In genomic region chr12:102660906-102661651, GRCm38 (mm10) we compare ENCODE assay signal across 17 mouse cellular contexts. TPM values are rescaled to one million over a fixed set of nuclear protein-coding genes. Genes with fewer than 3 reads are reported as not detected.
A peak's percentile ranks its signal among the peaks of the same experiment; 100 is the strongest.
DNase-seq lines count a peak whose midpoint lies in the region; ATAC-seq and TF ChIP-seq lines count a peak whose summit lies in the region.
"Had no signal": no experiment of that assay in that cellular context is flagged by ENCODE, and none has a peak within 500 bp of the region (broad histone marks: within the 10 kb centered on the region; RNA-seq: fewer than 3 reads in every experiment).

No protein-coding gene starts in this region.

- no peak for DNase-seq in forebrain, embryonic 10.5 days (ENCODE audit: extremely low spot score, low spot score)
- no peak for DNase-seq in forebrain, postnatal 0 days
- DNase-seq in hindbrain, postnatal 0 days (ENCODE audit: low spot score), result no peak
- no peak for DNase-seq in hindbrain, embryonic 11.5 days (ENCODE audit: low spot score)
- peak; percentile 72 to 84 for DNase-seq in cerebellum, postnatal 14 days
- DNase-seq in stomach, postnatal 0 days (ENCODE audit: low spot score), result no peak
- DNase-seq in kidney, adult 18-20 months, result no peak
- DNase-seq: adrenal gland, adult 2 months; kidney, adult 11 months; kidney, postnatal 10 days; lung, adult 2 months; lung, postnatal 36 days; right cerebral cortex, postnatal 25 days; thymus, postnatal 4 days had no signal

- no peak overlapping the region for H3K9ac ChIP-seq in forebrain, postnatal 0 days
- no peak overlapping the region for H3K9ac ChIP-seq in hindbrain, postnatal 0 days (replicated peaks; ENCODE audit: low read length)
- no peak overlapping the region for H3K9ac ChIP-seq in hindbrain, embryonic 11.5 days (ENCODE audit: low read depth, low read length)
- no peak overlapping the region for H3K9ac ChIP-seq in stomach, postnatal 0 days (ENCODE audit: low read length)
- no peak overlapping the region for H3K9ac ChIP-seq in intestine, embryonic 16.5 days (ENCODE audit: low read depth, low read length)
- H3K9ac ChIP-seq: heart, embryonic 13.5 days had no signal

- no peak overlapping the region for H3K4me3 ChIP-seq in forebrain, embryonic 10.5 days
- no peak overlapping the region for H3K4me3 ChIP-seq in forebrain, postnatal 0 days (ENCODE audit: low read depth, low read length)
- no peak overlapping the region for H3K4me3 ChIP-seq in hindbrain, postnatal 0 days (ENCODE audit: low read length)
- H3K4me3 ChIP-seq in hindbrain, embryonic 11.5 days (ENCODE audit: low read depth, low read length), result no peak overlapping the region
- no peak overlapping the region for H3K4me3 ChIP-seq in stomach, postnatal 0 days (ENCODE audit: low read depth, low read length)
- no peak overlapping the region for H3K4me3 ChIP-seq in intestine, embryonic 16.5 days (ENCODE audit: low read length)
- H3K4me3 ChIP-seq: embryonic facial prominence, embryonic 13.5 days; heart, embryonic 13.5 days had no signal

- H3K36me3 ChIP-seq in forebrain, embryonic 10.5 days (replicated peaks), result no peaks in the 10 kb centered on the region
- no peaks in the 10 kb centered on the region for H3K36me3 ChIP-seq in forebrain, postnatal 0 days (ENCODE audit: insufficient read depth)
- H3K36me3 ChIP-seq in hindbrain, postnatal 0 days (ENCODE audit: insufficient read depth, low read length), result no peaks in the 10 kb centered on the region
- no peaks in the 10 kb centered on the region for H3K36me3 ChIP-seq in hindbrain, embryonic 11.5 days (ENCODE audit: control insufficient read depth, insufficient read depth, low read length)
- H3K36me3 ChIP-seq in stomach, postnatal 0 days (ENCODE audit: control insufficient read depth, insufficient read depth, low read length), result no peaks in the 10 kb centered on the region
- H3K36me3 ChIP-seq in intestine, embryonic 16.5 days (ENCODE audit: control insufficient read depth, insufficient read depth, low read length), result no peaks in the 10 kb centered on the region
- H3K36me3 ChIP-seq: heart, embryonic 13.5 days had no signal

- H3K4me1 ChIP-seq in forebrain, embryonic 10.5 days, result peaks cover 5% of the 10 kb centered on the region; the same call in 1 of the 2 replicates
- H3K4me1 ChIP-seq in forebrain, postnatal 0 days (ENCODE audit: insufficient read depth), result no peaks in the 10 kb centered on the region
- 0 out of 2 replicates have a peak, but pooled peaks cover 6% of the 10 kb centered on the region for H3K4me1 ChIP-seq in hindbrain, postnatal 0 days (ENCODE audit: insufficient read depth, low read length)
- H3K4me1 ChIP-seq in hindbrain, embryonic 11.5 days (replicated peaks; ENCODE audit: control insufficient read depth, insufficient read depth, low read length), result no peaks in the 10 kb centered on the region
- no peaks in the 10 kb centered on the region for H3K4me1 ChIP-seq in stomach, postnatal 0 days (replicated peaks; ENCODE audit: control insufficient read depth, insufficient read depth)
- H3K4me1 ChIP-seq in intestine, embryonic 16.5 days (ENCODE audit: control insufficient read depth, insufficient read depth, low read length), result peaks cover 12% of the 10 kb centered on the region

- H3K27ac ChIP-seq in forebrain, embryonic 10.5 days, result 0 out of 2 replicates have a peak overlapping the region, but pooled peaks have one; percentile 20
- no peak overlapping the region for H3K27ac ChIP-seq in forebrain, postnatal 0 days (ENCODE audit: low read depth, low read length)
- H3K27ac ChIP-seq in hindbrain, postnatal 0 days, result peak overlapping the region; percentile 21; the same call in 1 of the 2 replicates
- H3K27ac ChIP-seq in hindbrain, embryonic 11.5 days (ENCODE audit: low read depth, low read length), result no peak overlapping the region
- H3K27ac ChIP-seq in stomach, postnatal 0 days (replicated peaks), result peak overlapping the region; percentile 73
- H3K27ac ChIP-seq in intestine, embryonic 16.5 days (ENCODE audit: low read length), result no peak overlapping the region
- H3K27ac ChIP-seq: embryonic facial prominence, embryonic 13.5 days; heart, embryonic 13.5 days had no signal

- TF ChIP-seq EP300 in stomach, postnatal 0 days (optimal IDR thresholded peaks at IDR 0.05), result no peak

- no peak overlapping the region for H3K4me2 ChIP-seq in forebrain, postnatal 0 days (ENCODE audit: low read depth)
- no peak overlapping the region for H3K4me2 ChIP-seq in hindbrain, postnatal 0 days (ENCODE audit: low read depth, low read length)
- no peak overlapping the region for H3K4me2 ChIP-seq in hindbrain, embryonic 11.5 days (replicated peaks; ENCODE audit: low read depth, low read length)
- no peak overlapping the region for H3K4me2 ChIP-seq in stomach, postnatal 0 days (replicated peaks; ENCODE audit: low read depth)
- no peak overlapping the region for H3K4me2 ChIP-seq in intestine, embryonic 16.5 days (ENCODE audit: low read depth, low read length)
- H3K4me2 ChIP-seq: embryonic facial prominence, embryonic 13.5 days; heart, embryonic 13.5 days had no signal

- WGBS in forebrain, embryonic 10.5 days, result 87% methylated on average over 8 of the region's 8 CpGs
- 89% methylated on average over 8 of the region's 8 CpGs for WGBS in forebrain, postnatal 0 days
- WGBS in hindbrain, postnatal 0 days, result 83% methylated on average over 8 of the region's 8 CpGs
- 92% methylated on average over 8 of the region's 8 CpGs for WGBS in hindbrain, embryonic 11.5 days
- WGBS in stomach, postnatal 0 days, result 88% methylated on average over 8 of the region's 8 CpGs
- 91% methylated on average over 8 of the region's 8 CpGs for WGBS in intestine, embryonic 16.5 days

- no peaks in the 10 kb centered on the region; the same call in 1 of the 2 replicates for H3K9me3 ChIP-seq in forebrain, embryonic 10.5 days
- H3K9me3 ChIP-seq in forebrain, postnatal 0 days (ENCODE audit: low read length), result no peaks in the 10 kb centered on the region
- no peaks in the 10 kb centered on the region for H3K9me3 ChIP-seq in hindbrain, postnatal 0 days (ENCODE audit: low read length)
- no peaks in the 10 kb centered on the region for H3K9me3 ChIP-seq in hindbrain, embryonic 11.5 days (ENCODE audit: control insufficient read depth, low read length)
- H3K9me3 ChIP-seq in stomach, postnatal 0 days (ENCODE audit: control insufficient read depth, low read length), result no peaks in the 10 kb centered on the region
- H3K9me3 ChIP-seq in intestine, embryonic 16.5 days (ENCODE audit: control insufficient read depth, low read length), result peaks cover 3% of the 10 kb centered on the region; the same call in 1 of the 2 replicates
- H3K9me3 ChIP-seq: embryonic facial prominence, embryonic 13.5 days; heart, embryonic 13.5 days had no signal

- no peak for TF ChIP-seq CTCF in forebrain, postnatal 0 days (IDR thresholded peaks at IDR 0.05; ENCODE audit: low read depth)
- no peak for TF ChIP-seq CTCF in hindbrain, postnatal 0 days (IDR thresholded peaks at IDR 0.05; ENCODE audit: low read depth)
- no peak for TF ChIP-seq CTCF in stomach, postnatal 0 days (IDR thresholded peaks at IDR 0.05; ENCODE audit: low read depth)

- H3K27me3 ChIP-seq in forebrain, embryonic 10.5 days (ENCODE audit: poor library complexity, severe bottlenecking), result no peaks in the 10 kb centered on the region
- H3K27me3 ChIP-seq in forebrain, postnatal 0 days (ENCODE audit: insufficient read depth, low read length), result no peaks in the 10 kb centered on the region
- no peaks in the 10 kb centered on the region for H3K27me3 ChIP-seq in hindbrain, postnatal 0 days (ENCODE audit: insufficient read depth, low read length)
- H3K27me3 ChIP-seq in hindbrain, embryonic 11.5 days (ENCODE audit: control insufficient read depth, insufficient read depth, low read length), result no peaks in the 10 kb centered on the region
- no peaks in the 10 kb centered on the region for H3K27me3 ChIP-seq in stomach, postnatal 0 days (ENCODE audit: control insufficient read depth, insufficient read depth, low read length)
- no peaks in the 10 kb centered on the region for H3K27me3 ChIP-seq in intestine, embryonic 16.5 days (replicated peaks; ENCODE audit: control insufficient read depth, insufficient read depth, low read length)
- H3K27me3 ChIP-seq: embryonic facial prominence, embryonic 13.5 days; heart, embryonic 13.5 days had no signal

- no peak for ATAC-seq in forebrain, postnatal 0 days
- no peak for ATAC-seq in hindbrain, postnatal 0 days
- no peak for ATAC-seq in hindbrain, embryonic 11.5 days (ENCODE audit: low FRiP score)
- ATAC-seq in stomach, postnatal 0 days (ENCODE audit: low FRiP score, low TSS enrichment), result no peak
- no peak for ATAC-seq in intestine, embryonic 16.5 days

RNA-seq across cellular contexts. Expression of gene Itpk1, which starts 43.7 kb away (rescaled TPM):
- polyA plus RNA-seq in forebrain, embryonic 10.5 days (2016; fragmentation: Nextera tagmentation; extraction: Ambion mirVana), result 16.5 and 18.5 TPM in 2 replicates
- 47.5 and 66.5 TPM in 2 replicates for total RNA-seq in forebrain, postnatal 0 days (2014; rRNA removed)
- 47.6 and 50.8 TPM in 2 replicates for polyA plus RNA-seq in forebrain, postnatal 0 days (2015; fragmentation: Nextera tagmentation; extraction: Ambion mirVana)
- 69.0 and 73.9 TPM in 2 replicates for total RNA-seq in hindbrain, postnatal 0 days (2014; rRNA removed)
- 34.1 and 35.7 TPM in 2 replicates for polyA plus RNA-seq in hindbrain, postnatal 0 days (2015; fragmentation: Nextera tagmentation; extraction: Ambion mirVana)
- 14.1 and 16.8 TPM in 2 replicates for polyA plus RNA-seq in hindbrain, embryonic 11.5 days (2014; fragmentation: Nextera tagmentation; extraction: Ambion mirVana)
- polyA plus RNA-seq in stomach, postnatal 0 days (2015; fragmentation: Nextera tagmentation; extraction: Ambion mirVana), result 21.5 and 26.7 TPM in 2 replicates
- polyA plus RNA-seq in intestine, embryonic 16.5 days (2015; fragmentation: Nextera tagmentation; extraction: Ambion mirVana), result 51.4 and 57.1 TPM in 2 replicates

Comparison
In these comparisons a context has a peak if more than half of its experiments do, and no peak if none do; other contexts are left out.
1. H3K27ac ChIP-seq: peak in forebrain, embryonic 10.5 days (single experiment), hindbrain, postnatal 0 days (single experiment) and stomach, postnatal 0 days (single experiment); none in forebrain, postnatal 0 days (single experiment), hindbrain, embryonic 11.5 days (single experiment) and intestine, embryonic 16.5 days (single experiment).
2. DNase-seq: peak in cerebellum, postnatal 14 days (2 of 2); none in forebrain, embryonic 10.5 days (single experiment), forebrain, postnatal 0 days (single experiment), hindbrain, postnatal 0 days (single experiment), hindbrain, embryonic 11.5 days (single experiment), stomach, postnatal 0 days (single experiment) and kidney, adult 18-20 months (single experiment).